Mouse (Mus musculus) hematopoietic stem cell, adult 5-6 weeks (primary cell): ENCODE measurements around the gene 1700093K21Rik. TPM values are rescaled to one million over a fixed set of nuclear protein-coding genes. Genes with fewer than 3 reads are reported as not detected.
"Not testable (repeated sequence)": the region's sequence is repeated elsewhere in the genome, so short reads cannot be mapped to it uniquely, and the experiment has no call there.

Source experiments
- ATAC-seq, 2 experiments: fragments of 125-278 bp in 1 of 2; replicated peaks in 1 of 2; 2 replicates each; pipeline ENCODE4 v1.8.0; 2016 to 2017; ENCODE audit warnings: inconsistent platforms in 2 of 2, mild to moderate bottlenecking in 2 of 2, moderate number of reproducible peaks in 2 of 2, low read depth in 1 of 2, moderate TSS enrichment in 1 of 2; ENCODE audit not compliant: low FRiP score in 2 of 2, poor library complexity in 2 of 2, severe bottlenecking in 2 of 2, insufficient read depth in 1 of 2, low TSS enrichment in 1 of 2
- total RNA-seq: library from RNA; stranded (forward); fragments of 172-1452, 232-1000 nt; gene quantifications from 2 replicates; pipeline ENCODE4 v1.2.3, GENCODE M21; 2017

Gene 1700093K21Rik
- 2.5 TPM in 1 of 2 replicates, not detected in the other for total RNA-seq

DNA sequence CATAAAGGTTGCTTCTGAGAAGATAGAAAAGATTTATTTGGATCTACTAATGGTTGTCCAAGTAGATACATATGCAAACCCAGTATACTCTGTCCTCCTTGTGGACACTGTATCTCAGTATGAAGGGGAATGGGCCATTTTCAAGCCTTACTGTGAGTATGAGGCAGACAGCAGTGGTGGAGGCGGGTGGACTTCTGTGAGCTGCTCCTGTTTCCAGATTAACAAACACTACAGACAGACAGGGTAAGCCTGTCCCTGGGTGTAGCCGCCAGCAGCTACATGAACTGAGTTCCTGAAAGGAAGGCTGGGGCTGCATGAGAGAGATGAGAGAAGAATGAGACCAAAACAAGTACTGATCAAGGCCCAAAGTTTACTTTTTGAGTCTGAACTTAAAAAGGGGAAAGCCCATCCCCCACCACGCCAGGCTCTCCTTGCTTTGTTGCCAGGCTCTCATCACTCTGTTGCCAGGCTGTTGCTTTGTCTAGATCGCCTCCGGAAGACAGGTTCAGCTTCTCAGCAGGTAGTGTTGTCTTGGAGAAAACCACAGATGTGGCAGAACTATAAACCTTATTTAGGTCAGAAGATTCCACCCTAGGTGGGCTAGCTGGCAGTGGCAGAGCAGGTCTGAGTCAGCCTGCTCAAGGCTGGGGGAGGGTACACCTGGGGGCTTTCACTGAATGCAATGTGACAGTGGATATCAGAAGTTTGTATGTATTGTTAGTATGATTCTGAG lies at the start of gene 1700093K21Rik:
Gene 1700093K21Rik, minus strand, starts transcription at position 683 of the 733 bp plus-strand sequence.
- ATAC-seq, result no peak

DNA sequence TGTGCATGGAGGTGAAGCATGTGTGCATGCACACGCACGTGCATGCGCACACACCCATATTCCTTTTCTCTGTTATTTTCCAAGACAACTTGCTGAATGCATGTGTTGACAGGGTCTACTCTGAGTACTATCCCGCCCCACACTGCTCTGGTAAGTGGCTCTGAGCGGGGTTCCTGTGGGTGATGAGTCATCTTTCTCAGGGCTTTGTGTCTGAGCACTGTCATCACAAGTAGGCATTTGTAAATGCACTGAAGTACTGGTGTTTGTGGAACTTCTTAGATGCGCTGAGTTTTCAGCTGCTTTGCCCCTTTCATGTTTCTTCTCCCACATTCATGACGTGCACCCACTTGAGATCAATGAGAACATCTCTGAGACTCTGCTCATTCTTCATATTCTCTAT lies 49.2 kb upstream of the 1700093K21Rik start:
- ATAC-seq, result peak in 1 of 2 experiments; percentile 49; a peak in 2 of 4 replicates

DNA sequence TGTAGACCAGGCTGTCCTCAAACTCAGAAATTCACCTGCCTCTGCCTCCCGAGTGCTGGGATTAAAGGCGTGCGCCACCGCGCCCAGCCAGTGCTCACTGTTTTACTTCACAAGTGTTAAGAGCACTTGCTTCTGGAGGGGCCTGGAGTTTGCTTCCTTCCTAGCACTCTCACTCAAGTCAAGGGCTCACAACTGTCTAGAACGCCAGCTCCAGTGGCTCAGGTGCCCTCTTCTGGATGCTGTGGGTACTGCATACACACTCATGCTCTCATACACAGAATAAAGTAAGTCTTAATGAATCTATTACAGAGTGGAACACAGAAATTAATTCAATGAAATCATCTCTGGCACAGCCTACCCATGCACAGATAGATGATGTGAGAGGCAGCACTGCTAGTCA lies 44.8 kb upstream of the 1700093K21Rik start:
- peak; percentile 73 to 94 for ATAC-seq

DNA sequence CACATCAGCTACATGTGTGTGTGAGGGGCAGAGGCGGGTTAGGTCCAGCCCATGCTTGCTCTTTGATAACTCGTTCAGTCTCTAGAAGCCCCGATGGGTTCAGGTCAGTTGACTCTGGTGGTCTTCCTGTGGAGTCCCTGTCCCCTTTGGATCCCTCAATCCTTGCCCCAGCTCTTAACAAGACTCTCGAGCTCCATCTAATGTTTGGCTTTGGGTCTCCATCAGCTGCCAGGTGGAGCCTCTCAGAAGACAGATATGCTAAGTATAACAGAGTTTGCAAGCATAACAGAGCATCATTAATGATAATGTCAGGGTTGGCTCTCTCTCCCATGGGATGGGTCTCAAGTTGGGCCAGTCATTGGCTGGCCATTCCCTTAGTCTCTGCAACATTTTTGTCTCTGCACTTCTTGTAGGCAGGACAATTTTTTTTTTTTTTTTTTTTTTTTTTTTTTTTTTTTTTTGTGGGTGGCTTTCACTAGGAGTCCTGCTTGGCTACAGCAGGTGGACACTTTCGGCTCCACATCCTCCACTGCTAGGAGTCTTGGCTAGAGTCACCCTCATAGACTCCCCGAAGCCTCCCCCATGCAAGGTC lies 36.2 kb upstream of the 1700093K21Rik start:
- ATAC-seq, result no peak

DNA sequence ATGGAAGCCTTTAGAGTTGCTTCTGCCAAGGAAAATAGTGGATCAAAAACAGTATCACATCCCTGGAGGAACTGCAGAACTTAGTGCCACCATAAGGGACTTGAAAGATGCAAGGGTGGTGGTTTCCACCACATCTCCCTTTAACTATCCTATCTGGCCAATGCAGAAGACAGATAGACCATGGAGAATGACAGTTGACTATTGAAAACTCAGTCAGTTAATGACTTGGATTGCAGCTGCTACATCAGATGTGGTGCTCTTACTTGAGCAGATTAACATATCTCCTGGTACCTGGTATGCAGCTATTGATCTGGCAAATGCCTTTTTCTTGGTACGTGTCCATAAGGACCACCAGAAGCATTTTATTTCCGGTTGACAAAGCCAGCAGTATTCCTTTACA lies 16.5 kb upstream of the 1700093K21Rik start:
- ATAC-seq, result no peak

DNA sequence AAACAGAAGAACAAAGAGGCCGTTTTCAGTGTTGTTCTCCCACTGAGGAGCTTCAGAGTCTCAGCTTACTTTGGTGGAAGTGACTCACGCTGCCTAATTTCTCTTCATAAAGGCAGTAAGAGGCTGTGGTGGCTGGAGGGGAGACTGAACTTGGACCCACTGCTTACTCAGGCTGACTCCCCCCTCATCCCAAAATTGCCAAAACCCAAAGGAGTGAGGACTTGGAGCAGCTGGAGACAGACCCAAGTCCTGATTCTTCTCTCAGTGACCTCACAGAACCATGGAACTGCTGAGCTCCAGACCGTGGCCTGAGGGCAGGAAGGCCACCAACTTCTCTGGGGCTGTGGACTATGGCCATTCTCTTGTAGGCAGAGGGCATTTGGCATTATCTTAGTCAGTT lies 2.0 kb downstream of the 1700093K21Rik start:
- ATAC-seq, result no peak

DNA sequence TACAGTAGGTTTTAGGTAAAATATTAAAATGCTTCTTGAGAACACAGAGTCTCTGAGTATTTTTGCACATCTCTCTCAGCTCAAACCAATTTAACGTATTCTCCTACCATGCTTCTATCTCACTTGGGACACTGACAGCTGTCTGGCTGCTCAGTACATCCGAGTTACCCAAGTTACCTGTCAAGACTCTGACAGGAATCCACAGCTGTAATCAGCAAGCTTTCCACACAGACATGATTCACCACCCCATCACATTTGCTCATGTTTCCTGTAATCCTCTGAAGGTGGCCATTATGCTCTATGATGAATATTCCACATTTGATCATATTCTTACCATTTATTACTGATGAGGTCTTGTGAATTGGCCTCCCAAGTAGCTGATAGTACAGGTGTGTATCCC lies 5.6 kb downstream of the 1700093K21Rik start:
- no peak for ATAC-seq

DNA sequence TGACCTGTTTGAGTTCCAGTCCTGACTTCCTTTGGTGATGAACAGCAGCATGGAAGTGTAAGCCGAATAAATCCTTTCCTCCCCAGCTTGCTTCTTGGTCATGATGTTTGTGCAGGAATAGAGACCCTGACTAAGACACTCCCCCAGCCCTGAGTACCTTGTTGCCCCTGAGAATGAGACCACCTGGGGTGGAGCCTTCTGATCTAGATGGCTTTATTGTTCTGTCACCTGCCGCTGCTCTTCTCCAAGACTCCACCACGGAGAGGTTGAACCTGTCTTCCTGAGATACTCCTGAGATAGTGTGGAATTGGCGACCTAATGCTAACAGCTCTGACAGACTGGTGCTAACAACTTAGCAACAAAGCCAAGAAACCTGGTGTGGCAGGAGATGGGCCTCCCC lies 6.2 kb downstream of the 1700093K21Rik start:
- not testable (repeated sequence) for ATAC-seq

DNA sequence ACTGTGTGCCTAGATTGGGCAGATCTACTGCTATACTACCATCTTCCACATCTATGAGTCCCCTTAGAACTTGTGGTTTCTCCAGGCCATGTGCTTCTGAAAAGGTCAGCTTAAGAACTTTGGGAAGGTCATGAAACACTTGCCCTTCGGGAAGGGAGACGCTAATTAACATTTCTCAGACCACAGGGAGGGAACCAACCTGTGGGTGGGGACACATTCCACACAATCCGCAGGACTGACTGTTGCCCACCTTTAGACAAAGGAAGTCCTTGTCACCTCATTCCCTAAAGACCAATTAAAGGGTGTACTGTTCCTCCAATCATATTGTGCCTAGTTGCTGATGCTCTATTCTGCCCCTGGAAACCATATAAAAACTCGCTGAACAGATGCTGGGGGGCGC lies 16.2 kb downstream of the 1700093K21Rik start:
- ATAC-seq, result not testable (repeated sequence)

DNA sequence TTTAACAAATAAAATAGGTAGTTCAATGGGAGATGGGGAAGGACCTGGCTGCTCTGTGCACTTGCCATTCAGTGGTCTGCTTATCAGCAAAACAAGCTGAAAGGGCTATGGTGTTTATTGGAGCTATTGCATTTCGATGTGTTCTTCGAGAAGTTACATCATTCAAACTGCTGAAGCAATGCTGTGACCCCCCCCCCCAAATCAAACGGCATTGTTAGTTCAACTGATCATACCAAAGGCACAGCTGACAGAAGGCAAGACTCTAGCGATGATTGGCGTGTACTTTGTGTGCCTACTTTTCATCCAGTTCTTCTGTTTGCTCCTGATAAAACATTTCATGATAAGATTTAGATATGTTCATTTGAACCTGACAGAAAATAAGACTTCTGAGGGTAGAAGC lies 22.3 kb downstream of the 1700093K21Rik start:
- ATAC-seq, result 0 out of 4 replicates have a peak, but pooled peaks of 1 of the 2 experiments have one; percentile 20

DNA sequence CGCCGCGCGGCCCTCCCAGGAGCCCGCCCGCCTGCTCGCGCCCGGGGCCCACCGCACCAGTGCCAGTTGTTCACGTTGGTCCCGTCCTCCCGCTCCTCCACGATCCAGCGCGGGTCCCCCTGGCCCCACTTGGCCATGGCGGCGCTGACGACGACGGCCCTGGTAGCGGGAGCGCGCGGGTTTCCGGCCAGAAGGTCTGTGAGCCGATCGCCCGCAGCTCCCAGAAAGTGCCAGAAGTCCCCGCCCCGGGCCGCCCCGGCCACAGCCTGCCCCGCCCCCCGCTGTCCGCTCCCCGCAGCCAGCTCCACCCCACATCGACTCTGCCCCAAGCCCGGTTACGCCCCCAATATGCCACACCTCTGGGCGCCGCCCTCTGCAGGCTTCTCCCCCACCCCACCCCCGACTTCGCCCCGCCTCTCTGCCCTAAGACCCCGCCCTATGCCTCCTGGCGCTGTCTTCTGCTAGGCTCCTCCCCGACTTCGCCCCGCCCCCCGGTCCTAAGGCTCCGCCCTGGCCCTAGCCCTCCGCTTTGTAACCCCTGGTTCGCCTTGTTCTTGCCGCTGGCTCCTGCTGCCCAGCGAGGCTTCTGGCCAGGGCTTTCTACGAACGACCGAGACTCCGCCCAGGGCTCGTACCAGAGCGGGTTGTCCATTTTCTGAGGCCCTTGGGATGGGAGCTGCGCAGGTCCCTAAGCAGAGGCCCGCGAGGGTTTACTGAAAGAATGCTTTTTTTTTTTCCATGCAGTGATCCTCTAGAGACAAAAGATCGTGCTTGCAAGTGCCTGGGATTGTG lies 23.0 kb downstream of the 1700093K21Rik start, which contains the start of gene Ahsa2:
Gene Ahsa2, minus strand, starts transcription at position 313 of the 792 bp plus-strand sequence.
- ATAC-seq, result peak; percentile 89

DNA sequence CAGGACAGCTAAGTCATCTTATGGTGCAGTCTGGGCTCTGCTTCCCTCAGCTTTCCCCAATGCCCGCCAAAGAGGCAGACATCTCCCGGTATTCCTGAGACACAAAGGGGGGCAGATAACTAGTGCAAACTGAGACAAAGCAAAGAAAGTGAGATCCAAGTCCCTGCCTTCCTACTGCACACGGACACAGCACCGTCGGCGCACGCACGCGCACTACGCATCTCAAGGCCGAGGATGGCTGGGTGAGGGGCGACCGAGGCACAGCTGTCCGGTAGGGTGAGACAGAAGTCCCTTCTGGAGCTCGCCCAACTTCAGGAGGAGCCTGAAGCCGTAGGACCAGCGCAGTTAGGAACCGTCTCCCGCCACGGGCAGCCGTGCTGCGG lies 23.6 kb downstream of the 1700093K21Rik start:
- ATAC-seq, result peak; percentile 35 to 38; a peak in 3 of 4 replicates

DNA sequence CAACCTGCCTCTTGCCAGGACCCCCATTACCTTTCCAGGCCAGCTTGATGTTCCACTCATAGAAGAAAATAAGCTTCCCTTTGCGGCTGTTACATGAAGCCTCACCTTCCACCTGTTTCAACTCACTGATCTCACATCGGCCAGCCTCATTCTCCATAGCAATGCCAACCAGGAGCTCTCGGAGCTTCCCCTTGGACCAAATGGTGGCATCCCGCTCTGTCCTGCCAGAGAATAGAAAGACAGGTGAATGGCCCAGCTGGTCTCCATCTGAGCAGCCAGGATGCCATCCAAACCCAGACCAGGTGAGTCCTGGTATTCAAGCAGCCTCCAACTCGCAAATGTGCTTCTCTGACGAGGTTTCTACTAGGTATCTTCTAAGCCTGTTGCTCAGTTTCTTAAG lies 24.3 kb downstream of the 1700093K21Rik start:
- ATAC-seq, result no peak

DNA sequence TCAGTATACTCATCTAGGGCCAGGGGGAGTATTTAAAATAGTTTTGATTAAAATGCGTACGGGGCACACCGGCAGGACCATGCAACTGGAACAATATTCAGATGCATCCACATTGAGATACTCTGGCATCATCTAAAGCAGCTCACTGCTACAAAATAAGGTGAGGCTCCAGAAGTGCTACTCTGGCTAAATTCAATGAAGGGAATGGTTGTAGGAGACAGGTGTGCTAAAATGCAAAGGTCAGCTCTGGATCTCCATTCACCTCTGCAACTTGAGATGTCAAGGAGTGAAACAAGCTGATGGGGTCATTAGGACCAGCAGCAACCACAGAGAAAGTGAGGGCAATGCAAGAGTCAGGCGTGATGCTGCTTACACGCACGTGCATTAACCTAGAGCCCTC lies 25.7 kb downstream of the 1700093K21Rik start:
- no peak for ATAC-seq

DNA sequence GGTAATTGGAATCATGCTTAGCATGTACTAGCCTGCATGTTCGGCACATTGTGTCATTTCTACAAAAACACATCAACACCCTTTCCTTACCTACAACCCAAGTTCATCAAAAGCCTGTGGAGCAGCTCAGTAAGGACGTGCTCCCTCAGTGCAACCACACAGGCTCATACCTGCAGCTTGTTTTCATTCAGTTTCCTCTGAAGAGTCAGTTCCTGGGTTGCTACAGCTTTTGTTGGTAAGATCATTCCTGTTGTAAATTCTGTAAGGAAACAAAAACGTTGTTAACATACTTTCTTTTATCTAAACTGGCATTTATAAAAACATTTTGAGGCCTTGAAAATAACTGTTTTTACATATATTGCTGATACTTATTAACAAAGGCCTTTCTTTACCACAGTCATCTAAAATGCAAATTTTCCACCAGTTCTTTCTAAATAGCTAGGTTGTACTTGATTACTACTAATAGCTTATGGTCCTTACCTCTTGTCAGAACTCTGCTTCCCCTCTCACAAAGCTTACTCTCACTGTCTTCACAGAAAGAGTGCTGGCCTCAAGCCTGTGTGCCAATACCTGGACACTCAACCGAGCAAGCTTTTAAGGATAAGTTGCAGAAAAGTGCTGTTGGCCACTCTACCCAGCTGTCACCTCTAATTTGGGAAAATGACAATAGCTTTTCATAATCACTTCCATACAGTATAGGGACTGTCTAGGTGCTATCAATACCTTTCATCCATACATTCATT lies 28.7 kb downstream of the 1700093K21Rik start:
- no peak for ATAC-seq

DNA sequence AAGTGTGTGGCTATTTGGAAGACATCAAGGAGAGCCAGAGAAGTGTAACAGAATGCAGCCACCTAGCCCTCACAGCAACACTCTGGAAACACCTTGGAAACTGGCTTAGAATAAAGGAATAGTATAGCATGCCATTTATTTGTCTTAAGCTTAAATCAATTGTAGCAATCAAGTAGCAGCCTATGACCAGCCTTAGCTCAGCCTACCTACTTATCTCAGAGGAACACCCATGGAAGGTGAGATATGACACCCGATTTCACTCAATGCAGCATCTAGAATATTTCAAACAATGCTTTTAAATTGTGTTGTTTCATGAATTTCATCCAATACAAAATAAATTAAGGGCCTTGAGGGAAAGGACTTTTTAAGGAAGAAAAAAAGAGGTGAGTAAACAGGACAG lies 31.0 kb downstream of the 1700093K21Rik start:
- ATAC-seq, result no peak
